Mouse (Mus musculus) frontal cortex, adult 2 months (tissue): Measurements from ENCODE around the gene Lifr. TPM values are rescaled to one million over a fixed set of nuclear protein-coding genes. Genes with fewer than 3 reads are reported as not detected.

ENCODE experiments used
- DNase-seq, 2 experiments: peaks; one replicate each; pipeline ENCODE4 v3.0.0; 2022; ENCODE audit warnings: low spot score in 1 of 2; ENCODE audit errors: extremely low spot score in 1 of 2
- polyA plus RNA-seq: library from polyadenylated mRNA; depleted of rRNA; stranded (reverse); fragments of >200 nt; gene quantifications from 2 replicates; pipeline ENCODE4 v1.2.3, GENCODE M21; 2012

Gene Lifr
- polyA plus RNA-seq, 1 experiment: 16.9 TPM

GRCm38 (mm10) chr15:7197652-7198445, 107.4 kb downstream of the Lifr start:
- no peak for DNase-seq

- peak; percentile 11 to 44 for DNase-seq
These were observed 108.4 kb downstream of the Lifr start for GRCm38 (mm10) chr15:7198816-7199215.

- no peak for DNase-seq
These were observed 109.9 kb downstream of the Lifr start for GRCm38 (mm10) chr15:7200286-7200685.

GRCm38 (mm10) chr15:7201421-7202380, 111.3 kb downstream of the Lifr start:
- no peak for DNase-seq

- DNase-seq: no peak
These were observed 112.6 kb downstream of the Lifr start for GRCm38 (mm10) chr15:7202981-7203380.

- no peak for DNase-seq
These were observed 113.4 kb downstream of the Lifr start for GRCm38 (mm10) chr15:7203606-7204330.

- DNase-seq: no peak
These were observed 114.5 kb downstream of the Lifr start for GRCm38 (mm10) chr15:7204917-7205316.

- no peak for DNase-seq
These were observed 115.7 kb downstream of the Lifr start for GRCm38 (mm10) chr15:7206110-7206509.

GRCm38 (mm10) chr15:7207292-7207691, 116.9 kb downstream of the Lifr start:
- no peak for DNase-seq

- DNase-seq: no peak
These were observed 117.8 kb downstream of the Lifr start for GRCm38 (mm10) chr15:7208180-7208579.

- DNase-seq: no peak
These were observed 123.3 kb downstream of the Lifr start for GRCm38 (mm10) chr15:7213683-7214082.

GRCm38 (mm10) chr15:7215845-7216244, 125.4 kb downstream of the Lifr start:
- no peak for DNase-seq

- DNase-seq: no peak
These were observed 126.3 kb downstream of the Lifr start for GRCm38 (mm10) chr15:7216581-7217272.

GRCm38 (mm10) chr15:7217273-7217598, 126.8 kb downstream of the Lifr start:
- DNase-seq: no peak

GRCm38 (mm10) chr15:7222809-7223208, 132.4 kb downstream of the Lifr start:
- no peak for DNase-seq

- DNase-seq: no peak
These were observed 133.8 kb downstream of the Lifr start for GRCm38 (mm10) chr15:7224151-7224775.

- peak; percentile 42 to 86 for DNase-seq
These were observed 135.8 kb downstream of the Lifr start for GRCm38 (mm10) chr15:7226225-7226624.

- no peak for DNase-seq
These were observed 143.1 kb downstream of the Lifr start for GRCm38 (mm10) chr15:7233393-7234090.

GRCm38 (mm10) chr15:7239904-7240303, 149.5 kb downstream of the Lifr start:
- no peak for DNase-seq
